Mouse (Mus musculus) testis, adult 10 weeks (tissue): ENCODE results near the gene Pdzrn3. TPM values are rescaled to one million over a fixed set of nuclear protein-coding genes. Genes with fewer than 3 reads are reported as not detected.

Experiments used
- polyA plus RNA-seq: library from polyadenylated mRNA; stranded (reverse); fragments of 350-450 nt; fragmentation: Illumina TruSeq; extraction: RNeasy Lipid Tissue Mini Kit (QIAGEN cat#74804); gene quantifications from one replicate; pipeline ENCODE4 v1.2.3, GENCODE M21; 2014; ENCODE audit warnings: low read depth, low replicate concordance

Gene Pdzrn3
- polyA plus RNA-seq = 1.2 TPM

DNA sequence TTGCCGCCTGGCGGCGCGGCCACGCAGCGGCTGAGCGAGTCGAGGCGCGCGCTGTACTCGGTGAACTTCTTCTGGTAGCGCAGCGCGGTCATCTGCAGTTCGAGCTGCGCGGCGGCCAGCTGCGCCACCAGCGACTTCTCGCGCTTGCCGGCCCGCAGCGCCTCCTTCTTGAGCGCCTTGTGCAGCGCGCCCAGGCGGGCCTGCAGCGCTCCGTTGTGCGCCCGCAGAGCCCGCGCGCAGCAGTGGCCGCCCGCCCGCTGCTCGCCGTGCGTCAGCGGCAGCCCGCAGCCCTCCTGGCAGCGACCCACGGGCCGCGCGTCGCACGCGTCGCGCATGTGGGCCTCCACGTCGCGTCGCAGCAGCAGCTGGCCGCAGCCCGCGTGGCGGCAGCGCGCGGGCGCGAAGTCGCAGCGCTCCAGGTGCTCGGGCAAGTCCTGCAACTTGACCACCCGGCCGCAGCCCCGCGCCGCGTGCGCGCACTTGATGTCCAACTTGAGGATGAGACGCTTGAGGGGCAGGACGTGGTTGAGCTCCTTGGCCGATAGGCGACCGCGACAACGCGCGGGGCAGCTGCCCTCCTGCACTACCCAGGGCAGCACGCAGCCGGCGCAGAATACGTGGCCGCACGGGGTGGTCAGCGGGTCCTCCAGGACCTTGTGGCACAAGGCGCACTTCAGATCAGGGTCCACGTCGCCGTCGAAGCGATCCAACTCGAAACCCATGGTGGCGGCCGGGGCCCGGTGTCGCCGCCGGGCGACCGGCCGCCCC, at the start of gene Pdzrn3:
Gene Pdzrn3, minus strand, starts transcription at position 731 of the 768 bp plus-strand sequence.

